Mouse (Mus musculus): ENCODE results near the gene Abcd2.

DNA sequence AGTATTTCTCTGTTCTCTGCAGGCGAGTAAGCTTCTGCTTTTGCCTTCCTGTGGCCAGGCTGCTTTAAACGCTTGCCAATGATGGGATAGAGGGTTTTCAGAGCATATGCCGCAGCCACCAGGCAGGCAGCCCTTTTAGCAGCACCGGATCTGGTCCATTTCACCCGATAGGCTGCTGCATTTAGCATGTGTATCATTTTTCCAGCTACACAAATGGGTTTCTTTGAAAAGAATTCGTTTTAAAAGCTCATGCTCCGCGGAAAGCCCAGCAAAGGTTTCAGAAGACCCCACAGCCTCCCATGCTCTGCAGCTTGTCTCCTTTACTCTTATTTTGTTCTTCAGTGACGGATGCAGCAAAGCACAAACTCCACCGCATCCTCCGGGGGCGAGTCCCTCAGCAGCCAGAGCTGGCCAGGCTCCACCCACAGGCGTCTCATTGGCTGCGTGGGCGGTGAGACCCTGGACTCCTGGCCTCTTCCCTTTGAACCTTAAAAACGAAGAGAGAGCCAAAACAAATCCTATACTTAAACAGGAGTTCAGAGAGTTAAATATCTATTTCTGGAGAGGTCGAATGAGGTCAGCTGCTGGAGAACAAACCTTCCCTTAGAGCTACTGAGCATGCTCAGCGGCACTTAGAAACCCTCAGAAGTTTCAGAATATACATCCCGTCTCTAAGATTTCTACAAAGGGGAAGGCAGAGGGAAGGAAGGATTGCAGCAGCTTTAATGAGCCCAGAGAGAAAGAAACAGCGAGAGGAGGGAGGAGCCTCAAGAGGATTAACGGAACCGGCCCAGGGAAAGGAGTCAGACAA is at the start of gene Abcd2:
- no peak for TF ChIP-seq CTCF (IDR thresholded peaks at IDR 0.05; ENCODE audit: extremely low read depth, insufficient read depth, low read length)
- TF ChIP-seq POLR2A (IDR thresholded peaks at IDR 0.05; ENCODE audit: extremely low read depth, insufficient read depth, low read length) = peak; percentile 47; the same call in 1 of the 2 replicates

All from cortical plate, adult 2 months (tissue).